Mouse (Mus musculus): ENCODE measurements around the gene Pnp2.
"Not testable (repeated sequence)": the region's sequence is repeated elsewhere in the genome, so short reads cannot be mapped to it uniquely, and the experiment has no call there.

Gene Pnp2

DNA sequence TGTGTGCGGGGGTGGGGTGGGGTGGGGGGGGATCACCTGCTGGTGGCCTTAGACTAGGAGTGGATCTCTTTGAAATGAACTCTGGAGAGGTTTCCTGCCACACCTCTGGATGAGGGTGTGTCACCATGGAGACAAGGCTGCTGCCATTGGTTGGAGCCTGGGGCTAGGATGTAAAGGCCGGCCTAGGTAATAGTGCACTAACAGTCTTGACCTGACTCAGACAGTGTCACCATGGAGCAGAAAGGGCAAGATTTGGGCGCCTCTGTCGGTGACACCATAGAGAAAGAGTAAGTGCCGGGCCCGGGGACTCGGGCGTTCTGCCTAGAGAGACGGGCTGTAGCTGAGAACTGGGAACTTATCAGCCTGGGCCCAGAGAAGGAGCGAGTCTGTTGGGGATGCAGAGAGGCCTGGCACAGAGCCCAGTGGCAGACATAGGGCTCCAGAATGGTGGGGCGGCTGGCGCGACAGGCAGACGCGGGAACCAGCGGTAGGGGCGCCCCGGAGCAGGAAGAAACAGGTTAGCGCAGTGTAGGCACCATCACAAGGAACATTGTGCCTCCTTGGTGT lies at the start of gene Pnp2:
TSS of gene Pnp2 (plus strand) at position 51 of the 567 bp plus-strand sequence.
- not testable (repeated sequence) for DNase-seq (ENCODE audit: low spot score)

DNA sequence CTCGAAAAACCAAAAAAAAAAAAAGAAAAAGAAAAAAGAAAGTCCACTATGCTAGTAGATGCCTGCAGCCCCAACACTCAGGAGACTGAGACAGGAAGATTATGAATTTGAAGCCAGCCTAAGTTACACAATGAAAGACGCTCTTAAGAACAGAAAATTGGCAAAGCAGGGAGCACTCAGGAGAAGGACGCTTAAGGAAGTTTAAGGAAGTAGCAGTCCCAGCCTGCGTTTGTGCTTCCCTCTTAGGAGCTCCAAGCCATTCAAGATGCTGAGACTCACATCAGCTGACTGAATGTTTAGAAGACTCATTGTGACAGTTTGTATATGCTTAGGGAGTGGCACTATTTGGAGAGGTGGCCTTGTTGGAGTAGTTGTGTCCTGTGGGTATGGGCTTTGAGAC lies 47.7 kb upstream of the Pnp2 start:
- DNase-seq (ENCODE audit: low spot score) = no peak

DNA sequence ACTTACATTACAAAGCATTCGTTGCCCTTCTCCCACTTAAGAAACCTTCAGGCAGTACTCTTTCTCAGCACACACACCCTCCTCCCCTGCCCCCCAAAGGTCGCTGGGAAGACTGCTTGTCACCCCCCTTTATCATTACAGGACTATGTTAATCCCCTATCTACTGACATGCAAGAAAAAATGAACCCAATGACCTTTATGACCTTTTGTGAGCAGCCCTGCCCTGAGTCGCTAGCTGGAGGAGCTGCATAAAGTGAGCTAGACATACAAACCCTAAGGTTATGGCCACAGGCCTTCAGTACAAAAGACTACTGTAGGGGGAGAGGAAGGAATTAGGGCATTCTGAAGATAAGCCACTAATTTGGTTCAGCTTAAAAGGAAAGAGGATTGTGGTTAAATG lies 44.4 kb upstream of the Pnp2 start:
- no peak for DNase-seq (ENCODE audit: low spot score)

DNA sequence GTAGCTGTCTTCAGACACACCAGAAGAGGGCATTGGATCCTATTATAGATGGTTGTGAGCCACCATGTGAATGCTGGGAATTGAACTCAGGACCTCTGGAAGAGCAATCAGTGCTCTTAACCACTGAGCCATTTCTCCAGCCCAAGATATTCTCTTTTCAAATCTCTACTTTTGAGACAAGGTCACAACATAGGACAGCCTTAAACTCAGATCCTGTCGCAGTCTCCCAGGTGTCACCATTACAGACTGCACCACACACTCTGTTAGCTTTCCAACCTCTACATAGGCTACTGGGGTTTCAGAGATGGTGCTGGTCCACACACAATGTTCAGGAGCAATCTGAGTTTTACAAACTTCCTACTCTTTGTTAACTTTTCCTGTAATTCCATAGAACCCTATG lies 32.4 kb upstream of the Pnp2 start:
- not testable (repeated sequence) for DNase-seq (ENCODE audit: low spot score)

DNA sequence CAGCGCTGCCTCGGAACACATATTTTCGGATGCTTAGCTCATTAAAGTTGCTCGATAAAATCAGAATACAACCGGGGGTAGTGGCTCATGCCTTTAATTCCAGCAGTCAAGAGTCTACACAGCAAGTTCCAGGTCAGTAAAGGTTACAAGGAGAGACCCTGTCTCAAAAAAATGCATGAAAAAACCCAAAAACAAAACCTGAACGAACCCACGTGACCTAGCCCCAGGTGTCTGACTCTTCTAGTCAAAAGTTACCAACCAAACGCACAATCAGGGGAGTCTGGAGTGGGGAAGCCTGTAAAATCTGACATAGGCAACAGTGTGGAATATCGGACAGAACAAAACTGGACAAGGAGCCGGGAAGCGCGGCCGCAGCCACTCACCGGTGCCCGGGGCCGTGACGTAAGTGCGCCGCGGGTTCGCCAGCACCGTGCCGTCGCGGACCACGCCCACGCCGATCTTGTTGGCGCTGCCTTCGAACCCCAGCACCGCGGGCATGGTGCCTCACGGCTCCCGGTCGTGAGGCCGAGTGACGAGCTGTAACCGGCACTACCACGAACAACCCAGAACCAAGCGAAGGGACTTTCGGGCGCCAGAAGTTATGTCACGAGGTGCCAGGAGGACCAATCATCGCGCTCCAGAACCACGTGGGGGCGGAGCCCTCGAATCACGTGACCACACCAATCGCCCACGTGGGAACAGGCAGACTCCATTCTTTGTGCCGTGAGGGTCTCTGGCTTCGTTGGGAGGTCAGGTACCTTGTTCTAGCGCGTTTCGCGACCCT lies 31.3 kb upstream of the Pnp2 start, which contains the start of the genes Osgep and Apex1:
TSS of gene Osgep (minus strand) at position 613 of the 784 bp plus-strand sequence.
TSS of gene Apex1 (plus strand) at position 688 of the 784 bp plus-strand sequence.
- peak; percentile 96 for DNase-seq (ENCODE audit: low spot score)

DNA sequence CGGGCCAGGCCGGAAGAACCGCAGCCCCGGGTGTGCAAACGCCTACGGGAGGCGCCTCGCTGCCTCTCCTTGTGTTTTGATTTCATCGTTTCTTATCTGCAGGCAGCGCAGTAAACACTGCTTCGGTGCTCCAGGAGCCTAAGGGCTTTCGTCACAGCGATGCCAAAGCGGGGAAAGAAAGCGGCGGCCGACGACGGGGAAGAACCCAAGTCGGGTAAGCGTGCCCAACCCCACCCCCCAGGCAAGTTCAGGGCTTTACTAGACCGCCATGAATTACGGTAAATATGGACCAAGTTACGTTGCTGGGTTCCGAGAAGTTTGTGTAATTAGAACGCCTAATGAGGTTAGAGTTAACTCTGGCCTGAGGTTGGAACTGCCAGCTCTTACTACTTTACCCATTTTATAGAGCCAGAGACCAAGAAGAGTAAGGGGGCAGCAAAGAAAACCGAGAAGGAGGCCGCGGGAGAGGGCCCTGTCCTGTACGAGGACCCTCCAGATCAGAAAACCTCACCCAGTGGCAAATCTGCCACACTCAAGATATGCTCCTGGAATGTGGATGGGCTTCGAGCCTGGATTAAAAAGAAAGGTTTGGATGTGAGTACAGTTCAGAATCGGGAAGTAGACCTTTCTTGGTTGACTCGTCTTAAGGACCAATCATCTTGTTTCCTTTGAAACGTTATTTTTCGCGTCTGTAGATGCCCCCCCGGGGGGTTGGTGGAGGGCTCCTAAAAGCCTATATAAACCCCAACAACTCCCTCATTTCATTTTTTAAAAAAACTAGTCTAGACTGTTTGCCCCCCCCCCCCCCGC lies 30.5 kb upstream of the Pnp2 start:
- DNase-seq (ENCODE audit: low spot score) = no peak

DNA sequence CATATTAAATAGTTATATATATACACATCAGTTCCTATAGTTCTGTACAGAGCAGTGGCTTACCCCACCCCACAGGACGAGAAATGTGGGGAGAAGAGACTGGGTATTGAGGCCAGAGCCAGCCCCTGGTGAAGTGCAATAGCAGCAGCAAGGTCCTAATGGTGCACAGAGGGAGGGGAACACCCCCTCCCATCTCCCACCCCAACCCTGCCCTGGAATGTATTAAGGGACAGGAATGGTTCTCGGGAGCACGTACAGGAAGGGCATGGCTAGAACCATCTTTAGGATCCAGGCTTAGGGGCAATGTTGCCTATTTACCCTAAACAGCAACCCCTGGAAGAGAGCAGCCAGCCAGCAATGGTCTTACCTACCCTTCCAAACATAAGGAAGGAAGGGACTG lies 28.4 kb upstream of the Pnp2 start:
- no peak for DNase-seq (ENCODE audit: low spot score)

DNA sequence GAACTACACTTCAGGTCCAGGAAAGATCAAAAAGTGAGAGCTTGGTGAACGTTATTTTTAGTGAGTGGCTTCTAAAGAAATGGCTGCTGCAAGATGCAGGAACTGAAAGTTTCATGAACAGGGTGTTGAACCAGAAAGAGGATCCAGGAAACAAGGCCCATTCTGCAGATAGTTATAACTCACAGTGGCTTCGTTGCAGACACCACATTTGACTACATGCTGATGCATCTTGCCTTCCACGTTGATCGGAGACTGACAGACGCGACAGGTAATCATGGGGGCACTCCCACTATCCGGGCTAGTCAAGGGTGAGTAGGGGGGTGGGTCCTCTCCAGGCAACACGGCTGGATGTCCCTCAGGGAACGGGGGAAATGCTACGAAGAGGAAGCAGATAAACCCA lies 25.8 kb upstream of the Pnp2 start:
- no peak for DNase-seq (ENCODE audit: low spot score)

DNA sequence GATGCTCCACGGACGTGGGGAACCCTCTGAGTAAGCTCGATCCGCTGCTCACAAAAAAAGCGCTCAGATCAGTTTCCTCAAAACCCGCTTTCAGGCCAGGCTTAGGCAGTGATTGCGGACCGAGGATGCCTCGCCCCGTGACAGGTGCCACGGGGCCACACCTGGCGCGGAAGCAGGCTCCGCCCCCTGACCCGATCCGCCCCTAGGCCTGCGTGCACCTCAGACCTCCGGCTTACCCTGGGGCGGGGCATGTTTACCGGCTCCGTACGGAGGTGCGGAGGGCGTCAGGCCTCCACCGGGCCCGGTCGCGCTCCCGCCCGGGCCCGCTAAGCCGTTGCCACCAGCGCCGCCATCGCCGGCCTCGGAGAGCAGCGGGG lies 25.4 kb upstream of the Pnp2 start:
- no peak for DNase-seq (ENCODE audit: low spot score)

DNA sequence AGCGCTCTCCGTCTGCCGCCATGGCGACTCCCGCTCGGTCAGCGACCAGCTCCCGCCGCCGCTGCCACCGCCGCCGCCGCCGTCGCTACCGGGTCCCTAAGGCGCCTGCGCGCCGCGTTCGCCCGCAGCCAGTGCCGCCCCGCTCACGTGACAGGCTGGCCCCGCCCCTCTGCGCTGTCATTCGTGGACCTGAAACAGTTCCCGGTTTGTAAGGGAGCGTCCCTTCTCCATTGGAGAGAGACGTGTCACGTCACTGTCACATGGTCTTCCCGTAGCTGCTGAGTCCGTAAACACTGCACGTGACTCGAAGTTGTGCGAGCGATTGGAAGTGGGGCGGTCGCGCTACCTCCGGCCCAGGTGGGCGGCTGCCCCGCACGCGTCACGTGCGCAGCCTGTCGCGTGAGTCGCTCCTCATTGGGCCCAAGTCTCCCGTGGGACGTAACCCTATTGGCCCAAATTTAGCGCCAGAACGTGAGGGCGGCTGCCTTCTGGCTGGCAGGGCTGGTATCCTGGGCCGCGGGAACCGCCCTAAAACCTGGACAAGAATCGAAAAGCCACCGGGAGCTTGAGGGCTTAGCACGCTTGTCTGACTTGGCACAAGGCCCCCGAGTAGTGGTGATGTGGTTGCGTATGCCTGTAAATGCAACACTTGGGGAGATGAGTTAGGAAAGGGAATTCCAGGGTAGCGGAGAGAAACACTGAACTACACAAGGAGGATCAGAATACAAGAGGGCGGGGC lies 24.9 kb upstream of the Pnp2 start, which contains the start of the genes Pip4p1 and Pnp:
TSS of gene Pip4p1 (minus strand) at position 103 of the 739 bp plus-strand sequence.
TSS of gene Pnp (plus strand) at position 329 of the 739 bp plus-strand sequence.
- peak; percentile 98 for DNase-seq (ENCODE audit: low spot score)

DNA sequence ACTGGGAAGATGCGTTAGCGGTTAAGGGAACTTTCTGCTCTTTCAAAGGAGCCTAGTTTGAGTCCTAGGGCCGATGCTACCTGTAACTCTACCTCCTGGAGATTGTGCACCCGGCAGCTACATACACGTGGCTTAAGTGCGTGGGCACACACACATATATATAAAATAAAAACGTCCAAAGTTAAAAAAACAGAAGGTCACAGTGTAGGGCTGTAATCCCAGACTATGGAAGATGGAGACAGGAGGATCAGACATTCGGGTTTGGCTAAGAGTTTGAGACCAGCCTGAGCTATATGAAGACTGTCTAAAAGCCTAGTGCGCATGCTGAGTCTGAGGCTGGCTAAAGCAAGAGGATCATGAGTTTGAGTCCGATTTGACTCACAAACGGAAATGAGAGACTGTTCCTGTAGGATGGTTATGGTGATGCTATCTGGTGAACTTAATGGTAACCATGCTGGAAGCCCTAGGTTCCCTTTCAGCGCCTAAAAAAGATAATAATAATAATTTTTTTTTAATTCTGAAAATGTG lies 24.2 kb upstream of the Pnp2 start:
- no peak for DNase-seq (ENCODE audit: low spot score)

DNA sequence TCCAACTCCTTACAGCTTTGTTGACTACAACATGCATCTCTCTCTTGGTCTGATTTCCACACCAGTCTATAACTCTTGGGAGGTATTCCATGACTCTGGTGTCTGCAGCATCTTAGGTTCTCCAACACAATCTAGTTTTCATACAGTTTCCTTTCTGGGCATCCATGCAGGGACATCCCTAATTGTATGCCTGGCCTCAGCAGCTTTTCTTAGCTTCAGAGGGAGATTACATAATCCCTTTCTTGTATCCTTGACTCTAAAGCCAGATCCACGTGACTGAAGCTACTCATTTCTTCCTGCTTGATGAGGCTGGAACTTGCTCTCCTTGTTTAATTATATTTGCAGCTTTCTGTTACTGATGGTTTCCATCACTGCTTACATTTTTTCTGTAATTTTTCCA lies 19.1 kb upstream of the Pnp2 start:
- DNase-seq (ENCODE audit: low spot score) = no peak

DNA sequence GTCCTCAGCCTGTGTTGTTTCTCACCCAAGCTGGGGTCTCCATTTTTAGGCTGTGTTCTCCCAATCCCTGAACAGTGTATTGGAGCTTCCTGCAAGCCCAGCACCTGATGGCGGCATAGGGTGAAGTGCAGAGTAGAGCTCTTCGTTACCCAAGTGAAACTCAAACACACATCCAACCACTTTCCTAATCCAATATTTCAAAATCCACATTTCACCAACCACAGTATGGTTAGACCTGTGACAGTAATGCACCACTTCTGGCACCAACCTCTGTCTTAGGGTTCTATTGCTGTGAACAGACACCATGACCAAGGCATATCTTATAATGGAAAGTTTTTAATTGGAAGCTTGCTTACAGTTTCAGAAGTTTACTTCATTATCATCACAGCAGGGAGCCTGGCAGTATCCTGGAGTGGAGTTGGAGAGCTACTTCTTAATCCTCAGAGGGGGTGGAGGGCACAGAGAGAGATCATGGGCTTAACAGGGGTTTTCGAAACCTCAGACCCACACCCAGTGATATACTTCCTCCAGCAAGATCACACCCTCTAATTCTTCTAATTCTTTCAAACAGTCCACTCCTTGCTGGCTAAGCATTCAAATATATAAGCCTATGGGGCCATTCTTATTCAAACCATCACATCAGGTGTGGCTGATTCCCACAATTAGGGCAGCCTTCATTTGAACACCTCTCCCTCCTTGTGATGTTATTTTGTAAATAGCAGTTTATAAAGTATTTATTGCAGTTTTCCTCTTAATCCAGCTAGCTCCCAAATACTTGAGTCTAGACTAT lies 17.5 kb upstream of the Pnp2 start:
- DNase-seq (ENCODE audit: low spot score) = no peak

DNA sequence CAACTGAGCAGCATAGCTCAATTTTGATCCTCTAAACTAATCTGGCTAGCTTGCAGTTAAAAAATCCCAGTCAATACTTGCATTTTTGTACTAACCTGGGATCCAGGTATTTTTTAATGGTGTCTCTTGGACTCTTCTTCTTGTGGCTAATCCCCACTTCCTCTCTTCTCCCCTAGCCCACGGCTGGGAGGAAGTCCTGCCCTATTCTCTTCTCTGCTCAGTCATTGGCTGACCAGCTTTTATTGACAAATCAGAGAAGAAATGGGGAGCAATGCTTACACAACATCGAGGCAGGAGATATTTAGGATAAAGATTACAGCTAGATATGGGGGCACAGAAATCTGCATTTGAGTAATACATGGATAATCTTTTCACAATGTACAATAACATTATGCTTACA lies 16.9 kb upstream of the Pnp2 start:
- DNase-seq (ENCODE audit: low spot score) = no peak

DNA sequence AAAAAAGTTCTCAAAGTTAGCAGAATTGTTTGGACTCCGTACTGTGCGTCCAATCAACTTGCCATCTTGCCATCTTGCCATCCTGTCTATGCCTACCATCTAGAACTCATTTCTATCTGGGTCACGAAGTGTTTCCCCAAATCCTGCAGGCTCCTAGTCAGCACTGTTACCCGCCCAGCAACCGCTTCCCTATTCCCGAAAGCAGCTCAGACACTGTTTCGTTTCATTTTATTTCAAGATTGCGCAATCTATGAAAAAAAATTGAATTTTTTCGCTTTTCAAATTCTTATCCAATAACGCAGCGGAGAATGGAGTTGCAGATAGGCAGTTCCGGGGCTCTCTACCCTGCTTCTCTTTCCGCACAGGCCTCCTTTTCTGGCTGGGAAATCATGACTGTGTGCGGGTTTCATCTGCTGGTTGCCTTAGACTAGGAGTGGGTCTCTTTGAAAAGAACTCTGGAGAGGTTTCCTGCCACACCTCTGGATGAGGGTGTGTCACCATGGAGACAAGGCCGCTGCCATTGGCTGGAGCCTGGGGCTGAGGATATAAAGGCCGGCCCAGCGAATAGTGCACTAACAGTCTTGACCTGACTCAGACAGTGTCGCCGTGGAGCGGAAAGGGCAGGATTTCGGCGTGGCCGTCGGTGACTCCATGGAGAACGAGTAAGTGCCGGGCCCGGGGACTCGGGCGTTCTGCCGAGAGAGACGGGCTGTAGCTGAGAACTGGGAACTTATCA lies 11.7 kb upstream of the Pnp2 start, which contains the start of gene Gm49342:
TSS of gene Gm49342 (plus strand) at position 586 of the 736 bp plus-strand sequence.
- peak; percentile 93 for DNase-seq (ENCODE audit: low spot score)

DNA sequence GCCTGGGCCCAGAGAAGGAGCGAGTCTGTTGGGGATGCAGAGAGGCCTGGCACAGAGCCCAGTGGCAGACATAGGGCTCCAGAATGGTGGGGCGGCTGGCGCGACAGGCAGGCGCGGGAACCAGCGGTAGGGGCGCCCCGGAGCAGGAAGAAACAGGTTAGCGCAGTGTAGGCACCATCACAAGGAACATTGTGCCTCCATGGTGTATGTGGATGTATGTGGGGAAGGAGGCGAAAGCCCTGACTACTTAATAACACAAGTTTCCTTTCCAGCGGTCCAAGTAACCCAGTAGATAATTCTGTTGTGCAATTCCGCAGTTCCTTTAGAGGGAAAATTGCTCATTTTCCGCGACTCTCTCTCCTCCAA lies 11.1 kb upstream of the Pnp2 start:
- DNase-seq (ENCODE audit: low spot score) = not testable (repeated sequence)

DNA sequence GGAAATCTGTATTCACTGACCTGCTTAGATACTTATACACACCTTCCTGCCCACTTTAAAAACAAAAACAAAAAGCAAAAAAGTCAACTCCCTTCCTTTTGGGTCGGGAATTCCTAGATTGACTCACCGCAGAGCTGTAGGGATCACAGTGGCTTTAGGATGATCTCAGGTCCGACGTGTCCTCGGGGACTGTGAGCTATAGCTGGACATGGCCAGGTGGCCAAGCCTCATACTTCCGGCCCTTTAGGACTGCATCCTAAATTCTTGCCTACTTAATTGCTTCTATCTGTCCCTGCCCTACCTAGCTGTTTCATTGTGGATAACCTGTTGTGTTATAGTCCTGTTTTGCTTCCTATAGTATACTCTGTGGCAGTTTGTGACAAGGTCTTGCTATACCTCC lies 10.7 kb upstream of the Pnp2 start:
- not testable (repeated sequence) for DNase-seq (ENCODE audit: low spot score)

DNA sequence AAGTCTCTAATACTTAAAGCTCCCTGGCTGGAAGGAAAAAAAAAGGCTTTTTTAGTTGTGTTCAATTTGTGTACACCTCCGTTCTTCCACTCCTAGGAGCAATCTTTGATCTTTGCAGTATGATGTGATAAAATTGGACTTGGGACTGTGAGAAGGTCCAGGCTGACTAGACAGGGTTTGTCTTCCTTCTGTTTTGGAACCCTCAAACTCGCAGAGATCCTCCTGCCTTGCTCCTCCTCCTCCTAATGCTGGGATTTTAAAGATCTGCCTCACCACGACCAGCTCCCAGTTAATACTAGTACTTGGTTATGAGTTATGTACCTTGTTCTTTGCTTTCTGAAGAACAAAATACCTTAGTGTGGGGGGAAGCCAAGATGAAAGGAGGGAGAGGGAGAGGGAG lies 10.3 kb upstream of the Pnp2 start:
- not testable (repeated sequence) for DNase-seq (ENCODE audit: low spot score)

DNA sequence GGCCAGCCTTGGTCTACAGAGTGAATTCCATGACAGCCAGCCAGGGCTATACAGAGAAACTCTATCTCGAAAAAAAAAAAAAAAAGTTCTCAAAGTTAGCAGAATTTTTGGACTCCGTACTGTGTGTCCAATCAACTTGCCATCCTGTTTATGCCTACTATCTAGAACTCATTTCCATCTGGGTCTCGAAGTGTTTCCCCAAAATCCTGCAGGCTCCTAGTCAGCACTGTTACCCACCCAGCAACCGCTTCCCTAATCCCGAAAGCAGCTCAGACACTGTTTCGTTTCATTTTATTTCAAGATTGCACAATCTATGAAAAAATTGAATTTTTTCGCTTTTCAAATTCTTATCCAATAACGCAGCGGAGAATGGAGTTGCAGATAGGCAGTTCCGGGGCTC lies 305 bp upstream of the Pnp2 start:
- no peak for DNase-seq (ENCODE audit: low spot score)

DNA sequence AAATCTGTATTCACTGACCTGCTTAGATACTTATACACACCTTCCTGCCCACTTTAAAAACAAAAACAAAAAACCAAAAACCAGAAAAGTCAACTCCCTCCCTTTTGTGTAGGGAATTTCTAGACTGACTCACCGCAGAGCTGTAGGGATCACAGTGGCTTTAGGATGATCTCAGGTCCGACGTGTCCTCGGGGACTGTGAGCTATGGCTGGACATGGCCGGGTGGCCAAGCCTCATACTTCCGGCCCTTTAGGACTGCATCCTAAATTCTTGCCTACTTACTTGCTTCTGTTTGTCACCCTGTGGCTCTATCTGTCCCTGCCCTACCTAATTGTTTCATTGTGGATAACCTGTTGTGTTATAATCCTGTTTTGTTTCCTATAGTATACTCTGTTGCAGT lies 932 bp downstream of the Pnp2 start:
- DNase-seq (ENCODE audit: low spot score) = not testable (repeated sequence)

Data from c-Kit-positive CD71-positive TER-119-positive erythroid progenitor cells, embryonic 14.5 days (primary cell).